Mouse (Mus musculus): ENCODE results near the gene Hspbp1.

Hspbp1 gene

GRCm38 (mm10) chr7:4684203-4684602 is 665 bp downstream of the Hspbp1 start:
- ChIA-PET POLR2A (interaction anchor here (0.7 to 4.7 kb wide), 83 partner anchors 8 to 1039 kb away, joined by 3 to 141 read pairs (median 8); partner anchors contain the start of genes Cox6b2 (in 3 of the 4), Ppp6r1 (in 3 of the 4), Rpl28 (in 3 of the 4) and Tmem238 (in 3 of the 4)), CTCF (interaction anchor here in 3 of 4 experiments (0.5 to 1.8 kb wide), 6 partner anchors 10 to 228 kb away, joined by 3 to 14 read pairs (median 4); no protein-coding TSS in a partner anchor)

GRCm38 (mm10) chr7:4683307-4683706 is 1.6 kb downstream of the Hspbp1 start:
- CTCF ChIA-PET: interaction anchor here in 3 of 4 experiments (0.5 to 1.1 kb wide), 5 partner anchors 22 to 150 kb away, joined by 3 to 10 read pairs (median 3); no protein-coding TSS in a partner anchor
- POLR2A ChIA-PET: interaction anchor here (0.6 to 4.7 kb wide), 39 partner anchors 8 to 1006 kb away, joined by 3 to 141 read pairs (median 6); partner anchors contain the start of genes Cox6b2 (in 3 of the 4), Ube2s (in 3 of the 4), Fiz1 (in 2 of the 4) and Ppp6r1 (in 2 of the 4)

- CTCF ChIA-PET: no interaction called here
- POLR2A ChIA-PET: interaction anchor here in 3 of 4 experiments (1.1 to 5.0 kb wide), 8 partner anchors 10 to 137 kb away, joined by 3 to 19 read pairs (median 7); partner anchors contain the start of genes Hspbp1 (in 3 of the 3), Cox6b2 (in 1 of the 3), Rpl28 (in 1 of the 3) and Ube2s (in 1 of the 3)
These were observed 9.7 kb downstream of the Hspbp1 start for GRCm38 (mm10) chr7:4675200-4675599.

- CTCF ChIA-PET: interaction anchor here in 1 of 4 experiments (0.8 kb wide), 1 partner anchor 10 kb away, joined by 3 read pairs; the partner anchor contains the start of gene Hspbp1
- POLR2A ChIA-PET: interaction anchor here in 3 of 4 experiments (0.6 to 5.0 kb wide), 14 partner anchors 10 to 139 kb away, joined by 3 to 19 read pairs (median 4); partner anchors contain the start of genes Hspbp1 (in 2 of the 3), Ube2s (in 2 of the 3), Cox6b2 (in 1 of the 3) and Kmt5c (in 1 of the 3)
These were observed 10.6 kb downstream of the Hspbp1 start for GRCm38 (mm10) chr7:4674114-4674731.

- POLR2A ChIA-PET: interaction anchor here in 2 of 4 experiments (0.6 to 5.0 kb wide), 4 partner anchors 13 to 324 kb away, joined by 3 to 19 read pairs (median 4); partner anchors contain the start of genes Hspbp1 (in 2 of the 2) and Cox6b2 (in 1 of the 2)
- CTCF ChIA-PET: no interaction called here
These were observed 12.9 kb downstream of the Hspbp1 start for GRCm38 (mm10) chr7:4671956-4672355.

GRCm38 (mm10) chr7:4670655-4671255 is 14.1 kb downstream of the Hspbp1 start:
- POLR2A ChIA-PET: interaction anchor here in 2 of 4 experiments (0.6 to 1.6 kb wide), 7 partner anchors 14 to 142 kb away, joined by 3 to 6 read pairs (median 4); partner anchors contain the start of genes Hspbp1 (in 2 of the 2) and Cox6b2 (in 1 of the 2)
- CTCF ChIA-PET: interaction anchor here in 1 of 4 experiments (0.7 kb wide), 1 partner anchor 230 kb away, joined by 3 read pairs; no protein-coding TSS in a partner anchor

- ChIA-PET POLR2A (interaction anchor here in 2 of 4 experiments (0.8 to 2.6 kb wide), 3 partner anchors 9 to 36 kb away, joined by 3 to 10 read pairs (median 5); partner anchors contain the start of gene Hspbp1 (in 1 of the 2)), CTCF (no interaction called here)
These were observed 15.7 kb downstream of the Hspbp1 start for GRCm38 (mm10) chr7:4669156-4669555.

GRCm38 (mm10) chr7:4668506-4668905 is 16.4 kb downstream of the Hspbp1 start:
- POLR2A ChIA-PET: interaction anchor here in 3 of 4 experiments (0.6 to 2.8 kb wide), 11 partner anchors 9 to 199 kb away, joined by 3 to 15 read pairs (median 6); partner anchors contain the start of genes Cox6b2 (in 1 of the 3), Hspbp1 (in 1 of the 3), Ppp6r1 (in 1 of the 3) and Rpl28 (in 1 of the 3)
- CTCF ChIA-PET: interaction anchor here in 2 of 4 experiments (0.7 to 1.4 kb wide), 2 partner anchors 10 to 70 kb away, joined by 3 to 5 read pairs; partner anchors contain the start of gene Ppp6r1 (in 1 of the 2)

- POLR2A ChIA-PET: interaction anchor here in 3 of 4 experiments (0.7 to 2.8 kb wide), 13 partner anchors 8 to 146 kb away, joined by 3 to 15 read pairs (median 6); partner anchors contain the start of genes Ube2s (in 3 of the 3), Rpl28 (in 2 of the 3), Cox6b2 (in 1 of the 3) and Hspbp1 (in 1 of the 3)
These were observed 18.0 kb downstream of the Hspbp1 start for GRCm38 (mm10) chr7:4666871-4667270.

GRCm38 (mm10) chr7:4663742-4664141 is 21.1 kb downstream of the Hspbp1 start:
- POLR2A ChIA-PET: interaction anchor here in 2 of 4 experiments (0.9 to 2.7 kb wide), 4 partner anchors 21 to 327 kb away, joined by 3 to 14 read pairs (median 4); partner anchors contain the start of genes Hspbp1 (in 2 of the 2) and Rpl28 (in 1 of the 2)
- CTCF ChIA-PET: no interaction called here

More at GRCm38 (mm10) chr7:4666871-4667270, 18.0 kb downstream of the Hspbp1 start:
- CTCF ChIA-PET: interaction anchor here in 3 of 4 experiments (0.5 to 1.5 kb wide), 4 partner anchors 44 to 174 kb away, joined by 3 to 4 read pairs (median 4); partner anchors contain the start of gene Cox6b2 (in 1 of the 3)

- CTCF ChIA-PET: no interaction called here
- POLR2A ChIA-PET: interaction anchor here in 3 of 4 experiments (0.7 to 2.7 kb wide), 12 partner anchors 12 to 328 kb away, joined by 3 to 14 read pairs (median 4); partner anchors contain the start of genes Hspbp1 (in 2 of the 3), Ube2s (in 2 of the 3), Cox6b2 (in 1 of the 3) and Kmt5c (in 1 of the 3)
These were observed 21.7 kb downstream of the Hspbp1 start for GRCm38 (mm10) chr7:4663179-4663578.

GRCm38 (mm10) chr7:4659911-4660443 is 24.9 kb downstream of the Hspbp1 start:
- POLR2A ChIA-PET: interaction anchor here in 3 of 4 experiments (0.5 to 3.7 kb wide), 30 partner anchors 9 to 1015 kb away, joined by 3 to 29 read pairs (median 5); partner anchors contain the start of genes Hspbp1 (in 2 of the 3), Rpl28 (in 2 of the 3), Ube2s (in 2 of the 3) and Cnot3 (in 1 of the 3)
- CTCF ChIA-PET: interaction anchor here in 3 of 4 experiments (0.7 to 1.4 kb wide), 3 partner anchors 140 to 280 kb away, joined by 3 read pairs; no protein-coding TSS in a partner anchor

- ChIA-PET CTCF (interaction anchor here (0.6 to 1.4 kb wide), 6 partner anchors 9 to 205 kb away, joined by 3 to 12 read pairs (median 4); no protein-coding TSS in a partner anchor), POLR2A (interaction anchor here (0.6 to 3.7 kb wide), 50 partner anchors 9 to 993 kb away, joined by 3 to 29 read pairs (median 5); partner anchors contain the start of genes Hspbp1 (in 3 of the 4), Ube2s (in 3 of the 4), Cox6b2 (in 2 of the 4) and Rpl28 (in 2 of the 4))
These were observed 25.8 kb downstream of the Hspbp1 start, which contains the start of gene Ppp6r1 for GRCm38 (mm10) chr7:4658912-4659551. Ppp6r1 (minus strand) TSS chr7:4659019.

- CTCF ChIA-PET: interaction anchor here (0.6 to 1.3 kb wide), 6 partner anchors 10 to 206 kb away, joined by 3 to 12 read pairs (median 4); partner anchors contain the start of gene Tnni3 (in 1 of the 4)
- POLR2A ChIA-PET: interaction anchor here (0.6 to 3.7 kb wide), 46 partner anchors 9 to 993 kb away, joined by 3 to 29 read pairs (median 5); partner anchors contain the start of genes Hspbp1 (in 3 of the 4), Rpl28 (in 3 of the 4), Ube2s (in 3 of the 4) and Cox6b2 (in 2 of the 4)
These were observed 26.6 kb downstream of the Hspbp1 start for GRCm38 (mm10) chr7:4658128-4658907.

GRCm38 (mm10) chr7:4657521-4658127 is 27.2 kb downstream of the Hspbp1 start:
- ChIA-PET CTCF (interaction anchor here in 2 of 4 experiments (0.5 to 1.2 kb wide), 3 partner anchors 47 to 277 kb away, joined by 3 to 5 read pairs (median 4); no protein-coding TSS in a partner anchor), POLR2A (interaction anchor here (0.6 to 3.7 kb wide), 21 partner anchors 10 to 266 kb away, joined by 3 to 29 read pairs (median 11); partner anchors contain the start of genes Rpl28 (in 3 of the 4), Hspbp1 (in 2 of the 4), Ube2s (in 2 of the 4) and Cox6b2 (in 1 of the 4))

All from embryonic stem cell, embryonic (primary cell).